Mouse (Mus musculus) heart, adult 2 months (tissue): ENCODE results near the gene Spata48.

ENCODE experiments used
- CTCF ChIP-seq: fragments of 200-600 bp; IDR thresholded peaks from 2 replicates; pipeline ENCODE4 v1.8.1; 2022; ENCODE audit warnings: antibody characterized with exemption, mild to moderate bottlenecking, moderate library complexity
- POLR2A ChIP-seq: fragments of 200-500 bp; IDR thresholded peaks from 2 replicates; pipeline ENCODE4 v1.6.1; 2011; ENCODE audit warnings: mild to moderate bottlenecking, low read depth, low read length, control low read depth; ENCODE audit not compliant: insufficient read depth

DNA sequence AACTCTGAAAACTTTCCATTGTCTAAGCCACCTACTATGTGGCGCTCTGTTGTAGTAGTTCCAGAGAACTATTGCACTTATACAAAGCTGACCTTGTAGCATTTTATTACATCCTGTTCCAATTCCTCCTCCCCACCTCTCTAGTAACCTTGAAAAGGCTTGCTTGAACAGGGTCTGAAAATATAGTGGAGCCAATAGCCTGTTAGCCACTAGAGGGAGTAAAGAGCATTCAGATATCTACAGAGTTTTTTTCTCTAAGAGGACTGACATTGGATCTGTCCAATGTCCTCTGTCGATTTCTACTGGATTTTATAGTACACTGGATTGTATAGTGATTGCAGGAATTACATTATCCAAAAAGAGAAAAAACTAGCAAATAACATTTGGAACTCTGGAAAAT lies 6.9 kb upstream of the Spata48 start:
- TF ChIP-seq POLR2A = no peak
- peak; percentile 63 for TF ChIP-seq CTCF
